Mouse (Mus musculus): ENCODE measurements around the gene Ccdc117. TPM values are rescaled to one million over a fixed set of nuclear protein-coding genes. Genes with fewer than 3 reads are reported as not detected.

Ccdc117 gene
- total and polyA plus RNA-seq, 3 experiments: 24.3 to 38.9 (median 27.0) TPM

- TF ChIP-seq RCOR1 (conservative IDR thresholded peaks at IDR 0.05; ENCODE audit: low read depth, low read length) (peak; percentile 78; the same call in 1 of the 2 replicates), POLR2A (IDR thresholded peaks at IDR 0.05; ENCODE audit: low read depth, low read length) (no peak), ZMIZ1 (IDR thresholded peaks at IDR 0.05; ENCODE audit: low read depth, low read length) (no peak), SIN3A (IDR thresholded peaks at IDR 0.05; ENCODE audit: low read length) (peak; percentile 44), TBP (conservative IDR thresholded peaks at IDR 0.05; ENCODE audit: low read depth, low read length) (no peak), ZNF384 (IDR thresholded peaks at IDR 0.05; ENCODE audit: low read depth, low read length) (no peak), MAX (IDR thresholded peaks at IDR 0.05; ENCODE audit: low read length) (0 out of 2 replicates have a peak, but pooled peaks have one; percentile 44), TCF12 (IDR thresholded peaks at IDR 0.05; ENCODE audit: low read depth, low read length) (peak; percentile 75), ZC3H11A (IDR thresholded peaks at IDR 0.05; ENCODE audit: low read depth, low read length) (no peak), USF2 (conservative IDR thresholded peaks at IDR 0.05; ENCODE audit: low read depth, low read length) (no peak), MXI1 (IDR thresholded peaks at IDR 0.05; ENCODE audit: low read depth, low read length) (peak; percentile 72; the same call in 1 of the 2 replicates), ELF1 (IDR thresholded peaks at IDR 0.05; ENCODE audit: low read depth, low read length) (no peak), POLR2AphosphoS2 (IDR thresholded peaks at IDR 0.05; ENCODE audit: low read depth, low read length) (no peak), ZKSCAN1 (IDR thresholded peaks at IDR 0.05; ENCODE audit: borderline replicate concordance, low read depth, low read length) (no peak), EP300 (IDR thresholded peaks at IDR 0.05; ENCODE audit: low read length) (peak; percentile 77; the same call in 1 of the 2 replicates), NELFE (IDR thresholded peaks at IDR 0.05; ENCODE audit: low read depth, low read length) (0 out of 2 replicates have a peak, but pooled peaks have one; percentile 30), JUND (conservative IDR thresholded peaks at IDR 0.05; ENCODE audit: low read depth, low read length) (no peak), MAFK (IDR thresholded peaks at IDR 0.05; ENCODE audit: insufficient replicate concordance, low read length) (no peak)
Observed at GRCm38 (mm10) chr11:5509215-5510098, 32.5 kb downstream of the Ccdc117 start (continued).

DNA sequence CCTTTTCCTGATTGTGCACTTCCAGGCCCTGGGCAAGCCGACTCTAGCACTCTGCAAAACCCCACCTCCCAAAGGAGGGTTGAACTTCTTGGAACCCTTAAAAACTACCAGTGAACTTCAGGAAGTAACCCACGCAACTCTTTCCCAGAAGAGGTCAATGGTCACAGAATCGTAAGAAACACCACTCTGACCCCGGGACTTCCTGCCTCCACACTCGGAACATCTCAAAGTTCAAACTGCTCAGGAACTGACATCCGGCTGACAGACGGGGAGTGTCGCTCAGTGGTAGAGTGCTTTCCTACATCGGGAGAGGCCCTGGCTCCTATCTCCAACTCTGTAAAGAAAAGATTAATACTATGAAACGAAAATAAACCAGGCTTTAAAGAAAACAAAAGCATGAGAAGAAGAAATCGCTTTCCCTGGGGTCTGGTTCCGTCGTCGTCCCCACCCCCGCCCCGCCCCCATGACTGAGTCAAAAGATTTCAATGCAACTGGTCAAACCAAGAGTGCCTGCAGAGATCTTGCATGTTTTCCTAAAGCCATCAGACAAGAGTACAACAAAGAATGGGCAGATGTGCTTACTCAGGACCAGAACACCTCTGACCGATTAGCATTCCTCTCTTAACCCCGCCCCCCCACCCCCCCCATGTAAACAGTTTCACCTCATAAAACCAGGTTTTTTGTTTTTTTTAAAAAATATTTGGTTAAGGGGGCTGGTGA, 36.0 kb downstream of the Ccdc117 start:
- TF ChIP-seq SIN3A (IDR thresholded peaks at IDR 0.05; ENCODE audit: low read length) (no peak), USF1 (IDR thresholded peaks at IDR 0.05; ENCODE audit: low read depth, low read length) (no peak), NELFE (IDR thresholded peaks at IDR 0.05; ENCODE audit: low read depth, low read length) (no peak), JUND (conservative IDR thresholded peaks at IDR 0.05; ENCODE audit: low read depth, low read length) (no peak), ZNF384 (IDR thresholded peaks at IDR 0.05; ENCODE audit: low read depth, low read length) (no peak), TBP (conservative IDR thresholded peaks at IDR 0.05; ENCODE audit: low read depth, low read length) (no peak), HCFC1 (IDR thresholded peaks at IDR 0.05; ENCODE audit: low read depth, low read length) (no peak), E2F4 (IDR thresholded peaks at IDR 0.05; ENCODE audit: insufficient replicate concordance, low read depth, low read length) (no peak), NRF1 (IDR thresholded peaks at IDR 0.05; ENCODE audit: low read depth, low read length) (no peak), UBTF (IDR thresholded peaks at IDR 0.05; ENCODE audit: low read depth, low read length) (no peak), RAD21 (IDR thresholded peaks at IDR 0.05; ENCODE audit: low read depth, low read length) (no peak), POLR2AphosphoS2 (IDR thresholded peaks at IDR 0.05; ENCODE audit: low read depth, low read length) (no peak), ZKSCAN1 (IDR thresholded peaks at IDR 0.05; ENCODE audit: borderline replicate concordance, low read depth, low read length) (no peak), MAFK (IDR thresholded peaks at IDR 0.05; ENCODE audit: insufficient replicate concordance, low read length) (no peak), ZC3H11A (IDR thresholded peaks at IDR 0.05; ENCODE audit: low read depth, low read length) (no peak), SMC3 (IDR thresholded peaks at IDR 0.05; ENCODE audit: low read depth, low read length) (no peak), KAT2A (IDR thresholded peaks at IDR 0.05; ENCODE audit: insufficient replicate concordance, low read length) (no peak), POLR2A (IDR thresholded peaks at IDR 0.05; ENCODE audit: low read depth, low read length) (no peak), USF2 (conservative IDR thresholded peaks at IDR 0.05; ENCODE audit: low read depth, low read length) (no peak)
- Histone ChIP-seq H3K4me3 (replicated peaks in 1 of 3; ENCODE audit: low read depth in 2 of 3, low read length in 2 of 3, poor library complexity in 1 of 3) (no peak overlapping the region), H3K79me2 (replicated peaks; ENCODE audit: control insufficient read depth, extremely low read depth, insufficient read depth, poor library complexity, severe bottlenecking) (no peaks in the 10 kb centered on the region), H3K27ac (ENCODE audit: insufficient read depth, low read depth) (no peak overlapping the region), H3K9ac (ENCODE audit: insufficient read depth, low read depth) (no peak overlapping the region), H3K4me1 (ENCODE audit: control insufficient read depth in 1 of 2, insufficient read depth in 2 of 2) (peaks cover 13 to 42% of the 10 kb centered on the region in 2 experiments), H3K36me3 (replicated peaks in 1 of 2; ENCODE audit: control insufficient read depth in 1 of 2, insufficient read depth in 1 of 2, low read length in 1 of 2) (no peaks in the 10 kb centered on the region), H3K4me2 (ENCODE audit: insufficient read depth, low read depth, poor library complexity, severe bottlenecking) (no peak overlapping the region), H3K9me3 (replicated peaks; ENCODE audit: low read length) (peaks cover 2% of the 10 kb centered on the region), H3K27me3 (replicated peaks) (no peaks in the 10 kb centered on the region)
- DNase-seq (ENCODE audit: extremely low read depth): no peak
- dilution Hi-C loops (cut with MboI; ENCODE audit: extremely low pct_ligation_motif_present, extremely low pct_unique_long_range_greater_than_20kb, low sequenced_read_pairs): no loop called here
- in situ Hi-C loops (cut with MboI; ENCODE audit: low pct_ligation_motif_present, low pct_unique_long_range_greater_than_20kb, low sequenced_read_pairs): no loop called here
